Comparison of ENCODE assay signal across 10 mouse cellular contexts in the genomic region with DNA sequence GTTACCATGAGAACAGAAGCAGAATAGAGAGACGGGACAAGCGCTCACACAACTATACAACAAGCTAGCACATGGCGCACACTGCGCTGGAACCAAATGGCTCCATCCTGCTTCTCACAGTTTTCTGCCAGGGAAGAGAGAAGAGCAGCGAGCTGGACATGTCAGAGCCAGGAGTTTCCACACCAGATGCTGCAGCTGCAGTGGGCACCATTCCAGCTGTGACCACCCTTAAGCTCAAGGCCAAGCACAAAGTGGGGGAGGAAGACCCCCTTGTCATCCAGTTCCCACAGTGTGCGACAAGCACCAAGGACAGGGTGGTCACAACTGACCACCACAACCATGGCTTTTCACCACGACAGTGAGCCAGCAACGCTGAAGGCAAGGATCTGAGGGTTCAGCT.
DNase-seq lines count a peak whose midpoint lies in the region; ATAC-seq and TF ChIP-seq lines count a peak whose summit lies in the region.
"Had no signal": no experiment of that assay in that cellular context is flagged by ENCODE, and none has a peak within 500 bp of the region (broad histone marks: within the 10 kb centered on the region; RNA-seq: fewer than 3 reads in every experiment).

No protein-coding gene starts in this region.

- H3K27me3 ChIP-seq in cerebellum, adult 2 months (ENCODE audit: control insufficient read depth, insufficient read depth, low read length), result no peaks in the 10 kb centered on the region
- no peaks in the 10 kb centered on the region for H3K27me3 ChIP-seq in kidney, postnatal 0 days (ENCODE audit: insufficient read depth, low read length)
- no peaks in the 10 kb centered on the region for H3K27me3 ChIP-seq in intestine, embryonic 14.5 days (replicated peaks; ENCODE audit: control insufficient read depth, insufficient read depth, low read length)
- H3K27me3 ChIP-seq: embryonic facial prominence, embryonic 13.5 days had no signal

- peaks cover 11% of the 10 kb centered on the region; the same call in 1 of the 2 replicates for H3K36me3 ChIP-seq in kidney, postnatal 0 days (ENCODE audit: insufficient read depth, low read length)
- H3K36me3 ChIP-seq in intestine, embryonic 14.5 days (ENCODE audit: control insufficient read depth, insufficient read depth, low read length), result peaks cover 10% of the 10 kb centered on the region
- H3K36me3 ChIP-seq: G1E had no signal

- H3K4me3 ChIP-seq in cerebellum, adult 2 months (replicated peaks; ENCODE audit: insufficient read depth, low read depth, low read length), result no peak overlapping the region
- H3K4me3 ChIP-seq in kidney, postnatal 0 days (replicated peaks; ENCODE audit: low read depth, low read length), result no peak overlapping the region
- H3K4me3 ChIP-seq in bone marrow, adult 2 months (replicated peaks; ENCODE audit: control insufficient read depth, low read depth, low read length), result no peak overlapping the region
- no peak overlapping the region for H3K4me3 ChIP-seq in intestine, embryonic 14.5 days (ENCODE audit: low read depth, low read length)
- H3K4me3 ChIP-seq: embryonic facial prominence, embryonic 13.5 days had no signal

- WGBS in cerebellum, adult 2 months, result 37% methylated on average over 8 of the region's 8 CpGs
- WGBS in kidney, postnatal 0 days, result 61% methylated on average over 8 of the region's 8 CpGs
- WGBS in bone marrow, adult 2 months, result 41% methylated on average over 8 of the region's 8 CpGs
- WGBS in intestine, embryonic 14.5 days, result 73% methylated on average over 8 of the region's 8 CpGs

- no peak for ATAC-seq in kidney, postnatal 0 days (replicated peaks; ENCODE audit: low FRiP score, low read depth)
- no peak for ATAC-seq in intestine, embryonic 14.5 days (replicated peaks; ENCODE audit: low FRiP score, low TSS enrichment, low read depth)

- intact Hi-C loops in left cerebral cortex, postnatal 4 days (cut with DNase I), result loop anchor here (5.0 kb wide), 2 partner anchors 62 to 142 kb away; a partner anchor contains a TSS

- TF ChIP-seq CTCF in cerebellum, adult 2 months (IDR thresholded peaks at IDR 0.05; ENCODE audit: borderline replicate concordance, insufficient read depth, low read depth, low read length), result no peak
- no peak for TF ChIP-seq CTCF in kidney, postnatal 0 days (IDR thresholded peaks at IDR 0.05; ENCODE audit: low read depth)
- no peak for TF ChIP-seq CTCF in bone marrow, adult 2 months (IDR thresholded peaks at IDR 0.05; ENCODE audit: control insufficient read depth, insufficient read depth, low read length)

- no peak overlapping the region; the same call in 1 of the 2 replicates for H3K4me2 ChIP-seq in kidney, postnatal 0 days (ENCODE audit: low read length)
- H3K4me2 ChIP-seq in intestine, embryonic 14.5 days (ENCODE audit: low read length), result no peak overlapping the region
- H3K4me2 ChIP-seq: embryonic facial prominence, embryonic 13.5 days had no signal

- H3K9ac ChIP-seq in kidney, postnatal 0 days (ENCODE audit: low read depth, low read length), result no peak overlapping the region
- H3K9ac ChIP-seq in intestine, embryonic 14.5 days (ENCODE audit: low read length), result no peak overlapping the region
- H3K9ac ChIP-seq: embryonic facial prominence, embryonic 13.5 days had no signal

- no peak for TF ChIP-seq POLR2A in cerebellum, adult 2 months (IDR thresholded peaks at IDR 0.05; ENCODE audit: borderline replicate concordance, insufficient read depth, low read length)
- TF ChIP-seq POLR2A in bone marrow, adult 2 months (IDR thresholded peaks at IDR 0.05; ENCODE audit: borderline replicate concordance, control insufficient read depth, low read depth, low read length), result no peak

- peaks cover 14% of the 10 kb centered on the region for H3K4me1 ChIP-seq in cerebellum, adult 2 months (ENCODE audit: control insufficient read depth, insufficient read depth, low read length)
- peaks cover 41% of the 10 kb centered on the region for H3K4me1 ChIP-seq in kidney, postnatal 0 days (replicated peaks; ENCODE audit: insufficient read depth, low read length)
- H3K4me1 ChIP-seq in bone marrow, adult 2 months (ENCODE audit: control insufficient read depth, insufficient read depth, low read length), result peaks cover 5% of the 10 kb centered on the region
- peaks cover 32% of the 10 kb centered on the region for H3K4me1 ChIP-seq in intestine, embryonic 14.5 days (replicated peaks; ENCODE audit: control insufficient read depth, insufficient read depth, low read length)

- H3K9me3 ChIP-seq in kidney, postnatal 0 days (replicated peaks; ENCODE audit: low read length), result no peaks in the 10 kb centered on the region
- no peaks in the 10 kb centered on the region for H3K9me3 ChIP-seq in intestine, embryonic 14.5 days (ENCODE audit: control insufficient read depth, low read length)
- H3K9me3 ChIP-seq: embryonic facial prominence, embryonic 13.5 days; G1E had no signal

- DNase-seq in cerebellum, adult 2 months, result peak; percentile 14 to 22
- no peak for DNase-seq in cerebellum, adult 9-11 months
- DNase-seq in kidney, postnatal 0 days (ENCODE audit: low spot score), result no peak
- no peak for DNase-seq in kidney, postnatal 36 days
- no peak for DNase-seq in intestine, embryonic 14.5 days (ENCODE audit: low spot score)
- DNase-seq in left cerebral cortex, postnatal 4 days, result no peak
- no peak for DNase-seq in urinary bladder, postnatal 4 days (ENCODE audit: low spot score in 2 of 2)

- H3K27ac ChIP-seq in cerebellum, adult 2 months (ENCODE audit: insufficient read depth, low read length), result no peak overlapping the region
- peak overlapping the region; percentile 58 for H3K27ac ChIP-seq in kidney, postnatal 0 days
- H3K27ac ChIP-seq in bone marrow, adult 2 months (ENCODE audit: control insufficient read depth, insufficient read depth, low read depth, low read length, poor library complexity), result peak overlapping the region; percentile 30; the same call in 1 of the 2 replicates
- H3K27ac ChIP-seq in intestine, embryonic 14.5 days (ENCODE audit: low read depth), result peak overlapping the region; percentile 65
- H3K27ac ChIP-seq: embryonic facial prominence, embryonic 13.5 days had no signal

Comparison
In these comparisons a context has a peak if more than half of its experiments do, and no peak if none do; other contexts are left out.
1. DNase-seq: peak in cerebellum, adult 2 months (2 of 2); none in cerebellum, adult 9-11 months (single experiment), kidney, postnatal 0 days (single experiment), kidney, postnatal 36 days (0 of 2), intestine, embryonic 14.5 days (single experiment), left cerebral cortex, postnatal 4 days (single experiment) and urinary bladder, postnatal 4 days (0 of 2).